Mouse (Mus musculus): ENCODE results near the gene Alk. TPM values are rescaled to one million over a fixed set of nuclear protein-coding genes. Genes with fewer than 3 reads are reported as not detected.

Alk gene
- total and polyA plus RNA-seq, 2 experiments = not detected

- WGBS = 65% methylated on average over 1 of the region's 1 CpGs
- TF ChIP-seq CTCF (IDR thresholded peaks at IDR 0.05; ENCODE audit: low read depth, low read length) = no peak
- H3K4me3 ChIP-seq (ENCODE audit: insufficient read depth, low read depth, low read length) = no peak overlapping the region
Observed at GRCm38 (mm10) chr17:72560771-72561170, 43.7 kb downstream of the Alk start.

DNA sequence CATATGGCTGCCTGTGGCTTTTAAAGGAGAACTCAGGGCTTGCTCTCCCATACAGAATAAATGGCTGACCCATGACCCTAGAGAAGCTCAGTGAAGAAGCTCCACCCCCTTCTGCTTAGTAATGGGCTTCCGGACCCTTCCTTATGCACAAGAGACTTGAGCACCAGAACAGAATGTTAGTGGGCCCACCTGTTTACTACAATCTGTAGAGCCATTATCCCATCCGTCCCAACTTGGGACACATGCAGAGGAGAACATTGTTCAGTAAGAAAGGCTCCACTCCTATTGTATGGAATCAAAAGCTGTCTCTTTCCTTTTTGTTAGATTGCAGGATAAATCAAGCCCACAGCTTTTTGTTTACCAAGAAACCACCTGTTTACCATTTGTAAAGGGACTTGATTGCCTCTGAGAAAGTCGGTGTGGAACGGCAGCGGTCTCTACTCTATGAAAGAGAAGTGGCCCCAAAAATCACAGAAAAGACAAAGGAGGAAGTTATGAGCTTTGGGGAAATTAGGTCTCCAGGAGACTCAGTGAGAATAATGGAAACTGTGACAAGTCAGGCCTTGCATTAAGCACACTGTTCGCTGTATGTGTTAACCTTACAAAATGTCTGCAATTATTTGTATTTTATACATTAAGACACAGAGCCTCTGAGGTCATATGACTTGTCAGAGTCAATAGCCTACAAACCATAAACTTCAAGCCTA is 47.2 kb downstream of the Alk start:
- H3K9ac ChIP-seq (ENCODE audit: low read depth, low read length) = no peak overlapping the region
- no peak overlapping the region for H3K27ac ChIP-seq (replicated peaks; ENCODE audit: insufficient read depth, low read depth, low read length)
- no peaks in the 10 kb centered on the region for H3K4me1 ChIP-seq (ENCODE audit: control insufficient read depth, insufficient read depth, low read length)
- H3K4me3 ChIP-seq (ENCODE audit: insufficient read depth, low read depth, low read length) = no peak overlapping the region
- TF ChIP-seq POLR2A (IDR thresholded peaks at IDR 0.05; ENCODE audit: extremely low read depth, insufficient read depth, low read length) (no peak), CTCF (IDR thresholded peaks at IDR 0.05; ENCODE audit: low read depth, low read length) (no peak)
- H3K27me3 ChIP-seq (ENCODE audit: control insufficient read depth, insufficient read depth, low read length) = 0 out of 2 replicates have a peak, but pooled peaks cover 3% of the 10 kb centered on the region
- no peaks in the 10 kb centered on the region for H3K36me3 ChIP-seq (ENCODE audit: control insufficient read depth, insufficient read depth, low read length)
- 88% methylated on average over 6 of the region's 6 CpGs for WGBS
- DNase-seq (ENCODE audit: extremely low read depth, low read depth, low spot score) = no peak
- no peaks in the 10 kb centered on the region for H3K79me2 ChIP-seq (ENCODE audit: control insufficient read depth, insufficient read depth, low read length)

More at GRCm38 (mm10) chr17:72560771-72561170, 43.7 kb downstream of the Alk start:
- H3K36me3 ChIP-seq (ENCODE audit: control insufficient read depth, insufficient read depth, low read length) = no peaks in the 10 kb centered on the region
- no peak overlapping the region for H3K9ac ChIP-seq (ENCODE audit: low read depth, low read length)
- H3K79me2 ChIP-seq (ENCODE audit: control insufficient read depth, insufficient read depth, low read length) = no peaks in the 10 kb centered on the region
- DNase-seq (ENCODE audit: extremely low read depth, low read depth, low spot score) = no peak
- no peaks in the 10 kb centered on the region for H3K27me3 ChIP-seq (ENCODE audit: control insufficient read depth, insufficient read depth, low read length)
- no peaks in the 10 kb centered on the region for H3K4me1 ChIP-seq (ENCODE audit: control insufficient read depth, insufficient read depth, low read length)
- no peak overlapping the region for H3K27ac ChIP-seq (replicated peaks; ENCODE audit: insufficient read depth, low read depth, low read length)

GRCm38 (mm10) chr17:72546274-72546673 is 58.2 kb downstream of the Alk start:
- TF ChIP-seq CTCF (IDR thresholded peaks at IDR 0.05; ENCODE audit: low read depth, low read length) (no peak), POLR2A (IDR thresholded peaks at IDR 0.05; ENCODE audit: extremely low read depth, insufficient read depth, low read length) (no peak)
- H3K4me3 ChIP-seq (ENCODE audit: insufficient read depth, low read depth, low read length) = no peak overlapping the region
- H3K27ac ChIP-seq (replicated peaks; ENCODE audit: insufficient read depth, low read depth, low read length) = no peak overlapping the region
- no peaks in the 10 kb centered on the region for H3K4me1 ChIP-seq (ENCODE audit: control insufficient read depth, insufficient read depth, low read length)
- WGBS = 86% methylated on average over 4 of the region's 4 CpGs
- no peaks in the 10 kb centered on the region for H3K36me3 ChIP-seq (ENCODE audit: control insufficient read depth, insufficient read depth, low read length)
- no peaks in the 10 kb centered on the region for H3K79me2 ChIP-seq (ENCODE audit: control insufficient read depth, insufficient read depth, low read length)
- H3K27me3 ChIP-seq (ENCODE audit: control insufficient read depth, insufficient read depth, low read length) = no peaks in the 10 kb centered on the region
- no peak overlapping the region for H3K9ac ChIP-seq (ENCODE audit: low read depth, low read length)
- DNase-seq (ENCODE audit: extremely low read depth, low read depth, low spot score) = no peak

- Histone ChIP-seq H3K27me3 (ENCODE audit: control insufficient read depth, insufficient read depth, low read length) (no peaks in the 10 kb centered on the region), H3K4me3 (ENCODE audit: insufficient read depth, low read depth, low read length) (no peak overlapping the region), H3K4me1 (ENCODE audit: control insufficient read depth, insufficient read depth, low read length) (no peaks in the 10 kb centered on the region), H3K36me3 (ENCODE audit: control insufficient read depth, insufficient read depth, low read length) (no peaks in the 10 kb centered on the region), H3K79me2 (ENCODE audit: control insufficient read depth, insufficient read depth, low read length) (no peaks in the 10 kb centered on the region), H3K27ac (replicated peaks; ENCODE audit: insufficient read depth, low read depth, low read length) (no peak overlapping the region), H3K9ac (ENCODE audit: low read depth, low read length) (no peak overlapping the region)
- no peak for TF ChIP-seq CTCF (IDR thresholded peaks at IDR 0.05; ENCODE audit: low read depth, low read length)
- TF ChIP-seq POLR2A (IDR thresholded peaks at IDR 0.05; ENCODE audit: extremely low read depth, insufficient read depth, low read length) = no peak
- no peak for DNase-seq (ENCODE audit: extremely low read depth, low read depth, low spot score)
- 90% methylated on average over 6 of the region's 6 CpGs for WGBS
Observed at GRCm38 (mm10) chr17:72535304-72535703, 69.1 kb downstream of the Alk start.

- H3K4me3 ChIP-seq (ENCODE audit: insufficient read depth, low read depth, low read length) = no peak overlapping the region
- no peaks in the 10 kb centered on the region for H3K27me3 ChIP-seq (ENCODE audit: control insufficient read depth, insufficient read depth, low read length)
- no peaks in the 10 kb centered on the region for H3K4me1 ChIP-seq (ENCODE audit: control insufficient read depth, insufficient read depth, low read length)
- no peaks in the 10 kb centered on the region for H3K79me2 ChIP-seq (ENCODE audit: control insufficient read depth, insufficient read depth, low read length)
- WGBS = 74% methylated on average over 6 of the region's 6 CpGs
- H3K36me3 ChIP-seq (ENCODE audit: control insufficient read depth, insufficient read depth, low read length) = no peaks in the 10 kb centered on the region
- no peak for DNase-seq (ENCODE audit: extremely low read depth, low read depth, low spot score)
- no peak overlapping the region for H3K27ac ChIP-seq (replicated peaks; ENCODE audit: insufficient read depth, low read depth, low read length)
- no peak for TF ChIP-seq POLR2A (IDR thresholded peaks at IDR 0.05; ENCODE audit: extremely low read depth, insufficient read depth, low read length)
- TF ChIP-seq CTCF (IDR thresholded peaks at IDR 0.05; ENCODE audit: low read depth, low read length) = no peak
- H3K9ac ChIP-seq (ENCODE audit: low read depth, low read length) = no peak overlapping the region
Observed at GRCm38 (mm10) chr17:72532266-72532665, 72.2 kb downstream of the Alk start.

DNA sequence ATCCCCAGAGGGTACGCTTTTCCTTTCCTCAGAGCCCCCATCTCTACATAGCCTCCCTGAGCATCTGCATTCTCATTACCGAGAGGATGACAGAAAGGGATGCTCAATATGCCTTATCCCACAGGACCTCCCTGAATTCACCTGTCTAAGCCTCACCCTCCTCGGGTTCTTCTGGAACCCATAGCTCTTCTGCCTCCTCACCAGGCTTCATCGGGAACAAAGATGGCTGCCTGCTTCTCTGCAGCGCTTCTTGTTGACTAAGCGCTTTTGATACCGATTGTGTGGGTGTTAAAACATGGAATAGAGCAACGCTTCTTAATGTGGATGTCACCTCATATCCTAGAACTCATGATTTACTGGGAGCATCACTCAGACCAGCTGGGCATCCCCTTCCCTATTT is 75.9 kb downstream of the Alk start:
- Histone ChIP-seq H3K27ac (replicated peaks; ENCODE audit: insufficient read depth, low read depth, low read length) (no peak overlapping the region), H3K36me3 (ENCODE audit: control insufficient read depth, insufficient read depth, low read length) (no peaks in the 10 kb centered on the region), H3K4me1 (ENCODE audit: control insufficient read depth, insufficient read depth, low read length) (no peaks in the 10 kb centered on the region), H3K4me3 (ENCODE audit: insufficient read depth, low read depth, low read length) (no peak overlapping the region), H3K9ac (ENCODE audit: low read depth, low read length) (no peak overlapping the region), H3K27me3 (ENCODE audit: control insufficient read depth, insufficient read depth, low read length) (no peaks in the 10 kb centered on the region), H3K79me2 (ENCODE audit: control insufficient read depth, insufficient read depth, low read length) (no peaks in the 10 kb centered on the region)
- no peak for TF ChIP-seq CTCF (IDR thresholded peaks at IDR 0.05; ENCODE audit: low read depth, low read length)
- TF ChIP-seq POLR2A (IDR thresholded peaks at IDR 0.05; ENCODE audit: extremely low read depth, insufficient read depth, low read length) = no peak
- no peak for DNase-seq (ENCODE audit: extremely low read depth, low read depth, low spot score)
- 90% methylated on average over 8 of the region's 8 CpGs for WGBS
